Mouse (Mus musculus) yolk sac, embryonic 10.5 days (tissue): ENCODE measurements around the gene Six5.
A peak's percentile ranks its signal among the peaks of the same experiment; 100 is the strongest.
"Not testable (repeated sequence)": the region's sequence is repeated elsewhere in the genome, so short reads cannot be mapped to it uniquely, and the experiment has no call there.

Experiments
- DNase-seq: peaks from one replicate; pipeline ENCODE4 v3.0.0-alpha.2; 2017; ENCODE audit warnings: low spot score

Gene Six5

GRCm38 (mm10) chr7:19094471-19094825 lies at the start of gene Six5:
Gene Six5 (plus strand): TSS chr7:19094594.
- no peak for DNase-seq

GRCm38 (mm10) chr7:19044616-19045015 lies 49.8 kb upstream of the Six5 start:
- no peak for DNase-seq

GRCm38 (mm10) chr7:19046286-19047069 lies 47.9 kb upstream of the Six5 start:
- no peak for DNase-seq

- DNase-seq: no peak
These were observed 46.3 kb upstream of the Six5 start for GRCm38 (mm10) chr7:19048006-19048527.

GRCm38 (mm10) chr7:19049252-19049651 lies 45.1 kb upstream of the Six5 start:
- DNase-seq: no peak

GRCm38 (mm10) chr7:19050172-19050571 lies 44.2 kb upstream of the Six5 start:
- DNase-seq: no peak

- no peak for DNase-seq
These were observed 43.2 kb upstream of the Six5 start for GRCm38 (mm10) chr7:19051161-19051560.

GRCm38 (mm10) chr7:19052345-19053135 lies 41.9 kb upstream of the Six5 start:
- DNase-seq: no peak

- DNase-seq: no peak
These were observed 41.3 kb upstream of the Six5 start for GRCm38 (mm10) chr7:19053136-19053532.

- peak; percentile 23 for DNase-seq
These were observed 40.2 kb upstream of the Six5 start, which contains the start of gene Rsph6a for GRCm38 (mm10) chr7:19054047-19054776. Gene Rsph6a (plus strand): TSS chr7:19054690.

GRCm38 (mm10) chr7:19054777-19055076 lies 39.7 kb upstream of the Six5 start:
- no peak for DNase-seq

- DNase-seq: no peak
These were observed 39.3 kb upstream of the Six5 start for GRCm38 (mm10) chr7:19055108-19055507.

GRCm38 (mm10) chr7:19057405-19057804 lies 37.0 kb upstream of the Six5 start:
- no peak for DNase-seq

GRCm38 (mm10) chr7:19065896-19066295 lies 28.5 kb upstream of the Six5 start:
- no peak for DNase-seq

- DNase-seq: no peak
These were observed 27.3 kb upstream of the Six5 start for GRCm38 (mm10) chr7:19067063-19067462.

- no peak for DNase-seq
These were observed 26.5 kb upstream of the Six5 start for GRCm38 (mm10) chr7:19067935-19068334.

- DNase-seq: no peak
These were observed 25.7 kb upstream of the Six5 start for GRCm38 (mm10) chr7:19068707-19069106.

GRCm38 (mm10) chr7:19069500-19069899 lies 24.9 kb upstream of the Six5 start:
- no peak for DNase-seq

- not testable (repeated sequence) for DNase-seq
These were observed 23.4 kb upstream of the Six5 start for GRCm38 (mm10) chr7:19071024-19071423.

- no peak for DNase-seq
These were observed 20.9 kb upstream of the Six5 start for GRCm38 (mm10) chr7:19073504-19073903.

GRCm38 (mm10) chr7:19074494-19074893 lies 19.9 kb upstream of the Six5 start:
- DNase-seq: no peak

GRCm38 (mm10) chr7:19075231-19075630 lies 19.2 kb upstream of the Six5 start:
- no peak for DNase-seq
